Mouse (Mus musculus) subcutaneous adipose tissue, adult 2 months (tissue): Measurements from ENCODE around the gene Mfsd8. TPM values are rescaled to one million over a fixed set of nuclear protein-coding genes. Genes with fewer than 3 reads are reported as not detected.

Experiments
- polyA plus RNA-seq: library from polyadenylated mRNA; depleted of rRNA; stranded (reverse); fragments of >200 nt; gene quantifications from 2 replicates; pipeline ENCODE4 v1.2.3, GENCODE M21; 2012; ENCODE audit warnings: low replicate concordance; rRNA removed

The Mfsd8 gene
- 8.0 and 21.5 TPM in 2 replicates for polyA plus RNA-seq

GRCm38 (mm10) chr3:40846473-40846956 is at the start of gene Mfsd8:
TSS of gene Mfsd8 (minus strand) at chr3:40846886.

DNA sequence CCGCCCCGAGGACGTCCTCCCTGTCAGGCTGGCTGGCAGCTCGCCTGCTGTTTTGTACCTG is 101 bp upstream of the Mfsd8 start, which contains the start of gene Abhd18:
Abhd18 (plus strand) TSS at position 14 of the 61 bp plus-strand sequence.

GRCm38 (mm10) chr3:40799530-40800372 is 46.9 kb downstream of the Mfsd8 start, which contains the start of gene Plk4:
TSS of gene Plk4 (plus strand) at chr3:40800019.

Other genes starting within 250 kb of the Mfsd8 start
- 0.04 and 0.12 TPM in 2 replicates for gene Slc25a31, start 138.0 kb downstream of the Mfsd8 start, polyA plus RNA-seq
- 3.4 and 9.1 TPM in 2 replicates for gene Hspa4l, start 102.4 kb downstream of the Mfsd8 start, polyA plus RNA-seq
- gene Plk4, start 46.9 kb downstream of the Mfsd8 start, polyA plus RNA-seq = 2.6 and 5.2 TPM in 2 replicates
- gene Abhd18, start 84 bp upstream of the Mfsd8 start, polyA plus RNA-seq = 3.8 and 5.8 TPM in 2 replicates
- gene 1700034I23Rik, start 55.7 kb upstream of the Mfsd8 start, polyA plus RNA-seq = not detected in 2 replicates
- gene Larp1b, start 102.9 kb upstream of the Mfsd8 start, polyA plus RNA-seq = 7.5 and 13.8 TPM in 2 replicates
- 28.7 and 31.1 TPM in 2 replicates for gene Pgrmc2, start 236.2 kb upstream of the Mfsd8 start, polyA plus RNA-seq